Mouse (Mus musculus): ENCODE data around the gene Wnt10a.

- TF ChIP-seq CTCF (IDR thresholded peaks at IDR 0.05; ENCODE audit: insufficient read depth, low read depth, low read length) (peak; percentile 64), POLR2A (IDR thresholded peaks at IDR 0.05; ENCODE audit: insufficient read depth, low read depth, low read length) (no peak)
Observed at GRCm38 (mm10) chr1:74787846-74788245, 3.5 kb upstream of the Wnt10a start.

Measured in olfactory bulb, adult 2 months (tissue).